8 mouse cellular contexts compared by ENCODE assay signal in genomic region chr12:100604540-100604939, GRCm38 (mm10).
DNase-seq lines count a peak whose midpoint lies in the region; ATAC-seq lines count a peak whose summit lies in the region.

No protein-coding gene starts in this region.

- DNase-seq in right cerebral cortex, adult 18-20 months, result peak; percentile 24
- no peak for DNase-seq in right cerebral cortex, postnatal 4 days
- peak; percentile 66 for DNase-seq in adrenal gland, postnatal 14 days
- DNase-seq in embryonic facial prominence, embryonic 14.5 days (ENCODE audit: low spot score), result peak; percentile 52
- peak; percentile 43 for DNase-seq in limb, embryonic 11.5 days (ENCODE audit: low spot score)
- DNase-seq in thymus, postnatal 10 days (ENCODE audit: low spot score in 2 of 2), result peak; percentile 11 to 43

- no peaks in the 10 kb centered on the region for H3K36me3 ChIP-seq in embryonic facial prominence, embryonic 14.5 days (ENCODE audit: control insufficient read depth, insufficient read depth, low read length)
- no peaks in the 10 kb centered on the region for H3K36me3 ChIP-seq in hindbrain, embryonic 12.5 days
- no peaks in the 10 kb centered on the region for H3K36me3 ChIP-seq in limb, embryonic 11.5 days (ENCODE audit: control insufficient read depth, insufficient read depth, low read length)
- no peaks in the 10 kb centered on the region for H3K36me3 ChIP-seq in midbrain, embryonic 13.5 days

- H3K9ac ChIP-seq in embryonic facial prominence, embryonic 14.5 days (ENCODE audit: low read depth, low read length), result no peak overlapping the region
- no peak overlapping the region for H3K9ac ChIP-seq in hindbrain, embryonic 12.5 days
- H3K9ac ChIP-seq in limb, embryonic 11.5 days (ENCODE audit: low read length), result no peak overlapping the region
- H3K9ac ChIP-seq in midbrain, embryonic 13.5 days (replicated peaks), result no peak overlapping the region

- H3K4me2 ChIP-seq in embryonic facial prominence, embryonic 14.5 days (ENCODE audit: low read depth, low read length), result no peak overlapping the region
- no peak overlapping the region for H3K4me2 ChIP-seq in hindbrain, embryonic 12.5 days (replicated peaks)
- H3K4me2 ChIP-seq in limb, embryonic 11.5 days (ENCODE audit: low read depth, severe bottlenecking), result no peak overlapping the region
- no peak overlapping the region for H3K4me2 ChIP-seq in midbrain, embryonic 13.5 days (replicated peaks)

- no peaks in the 10 kb centered on the region for H3K9me3 ChIP-seq in embryonic facial prominence, embryonic 14.5 days (ENCODE audit: control insufficient read depth, low read length)
- no peaks in the 10 kb centered on the region for H3K9me3 ChIP-seq in hindbrain, embryonic 12.5 days (replicated peaks)
- no peaks in the 10 kb centered on the region for H3K9me3 ChIP-seq in limb, embryonic 11.5 days (ENCODE audit: control insufficient read depth, low read length)
- H3K9me3 ChIP-seq in midbrain, embryonic 13.5 days, result no peaks in the 10 kb centered on the region

- H3K4me1 ChIP-seq in embryonic facial prominence, embryonic 14.5 days (ENCODE audit: control insufficient read depth, insufficient read depth, low read length), result no peaks in the 10 kb centered on the region
- no peaks in the 10 kb centered on the region for H3K4me1 ChIP-seq in hindbrain, embryonic 12.5 days
- H3K4me1 ChIP-seq in limb, embryonic 11.5 days (ENCODE audit: control insufficient read depth, insufficient read depth, low read length), result no peaks in the 10 kb centered on the region
- H3K4me1 ChIP-seq in midbrain, embryonic 13.5 days (replicated peaks), result no peaks in the 10 kb centered on the region

- no peak overlapping the region for H3K4me3 ChIP-seq in embryonic facial prominence, embryonic 14.5 days (ENCODE audit: low read depth, low read length)
- H3K4me3 ChIP-seq in hindbrain, embryonic 12.5 days, result no peak overlapping the region
- no peak overlapping the region for H3K4me3 ChIP-seq in limb, embryonic 11.5 days (ENCODE audit: low read depth, low read length)
- no peak overlapping the region for H3K4me3 ChIP-seq in midbrain, embryonic 13.5 days (replicated peaks)

- 0 out of 2 replicates have a peak, but pooled peaks have one; percentile 79 for ATAC-seq in embryonic facial prominence, embryonic 14.5 days (ENCODE audit: low read depth)
- ATAC-seq in hindbrain, embryonic 12.5 days (ENCODE audit: low FRiP score), result peak; percentile 64; the same call in 1 of the 2 replicates
- ATAC-seq in limb, embryonic 11.5 days (ENCODE audit: insufficient number of reproducible peaks, low FRiP score, low TSS enrichment, low read depth), result no peak
- ATAC-seq in midbrain, embryonic 13.5 days, result 0 out of 2 replicates have a peak, but pooled peaks have one; percentile 81

- WGBS in embryonic facial prominence, embryonic 14.5 days, result 0% methylated on average over 1 of the region's 1 CpGs
- WGBS in hindbrain, embryonic 12.5 days, result 0% methylated on average over 1 of the region's 1 CpGs
- 0% methylated on average over 1 of the region's 1 CpGs for WGBS in limb, embryonic 11.5 days
- 0% methylated on average over 1 of the region's 1 CpGs for WGBS in midbrain, embryonic 13.5 days

- no peak overlapping the region for H3K27ac ChIP-seq in embryonic facial prominence, embryonic 14.5 days (replicated peaks; ENCODE audit: low read depth, low read length)
- H3K27ac ChIP-seq in hindbrain, embryonic 12.5 days, result no peak overlapping the region
- no peak overlapping the region for H3K27ac ChIP-seq in limb, embryonic 11.5 days (replicated peaks; ENCODE audit: low read depth, low read length)
- no peak overlapping the region for H3K27ac ChIP-seq in midbrain, embryonic 13.5 days

- no peaks in the 10 kb centered on the region for H3K27me3 ChIP-seq in embryonic facial prominence, embryonic 14.5 days (replicated peaks; ENCODE audit: control insufficient read depth, insufficient read depth, low read length)
- H3K27me3 ChIP-seq in hindbrain, embryonic 12.5 days, result no peaks in the 10 kb centered on the region
- H3K27me3 ChIP-seq in limb, embryonic 11.5 days (ENCODE audit: control insufficient read depth, insufficient read depth, low read length), result no peaks in the 10 kb centered on the region
- H3K27me3 ChIP-seq in midbrain, embryonic 13.5 days, result no peaks in the 10 kb centered on the region
